Mouse (Mus musculus) C2C12 (cell line): ENCODE results near the gene Irf1.

Experiments used
- CEBPB ChIP-seq: IDR thresholded peaks from one replicate; pipeline ENCODE4 v1.6.1; 2011; ENCODE audit warnings: low read depth, mild to moderate bottlenecking, control low read depth, moderate library complexity
- CTCF ChIP-seq: IDR thresholded peaks from one replicate; pipeline ENCODE4 v1.5.1; 2011; ENCODE audit not compliant: control insufficient read depth, insufficient read depth, insufficient read length
- FOSL1 ChIP-seq: IDR thresholded peaks from one replicate; pipeline ENCODE4 v1.8.0; 2011; ENCODE audit warnings: mild to moderate bottlenecking, low read length; ENCODE audit not compliant: poor library complexity, insufficient read depth, severe bottlenecking
- MAX ChIP-seq: IDR thresholded peaks from one replicate; pipeline ENCODE4 v1.6.1; 2011; ENCODE audit warnings: mild to moderate bottlenecking, control low read depth
- MYOD1 ChIP-seq: IDR thresholded peaks from one replicate; pipeline ENCODE4 v1.6.1; 2011; ENCODE audit warnings: low read depth; ENCODE audit not compliant: control insufficient read depth, insufficient read length
- MYOG ChIP-seq: IDR thresholded peaks from one replicate; pipeline ENCODE4 v1.6.1; 2011; ENCODE audit not compliant: control insufficient read depth, insufficient read length; ENCODE audit errors: extremely low read depth
- USF1 ChIP-seq: IDR thresholded peaks from one replicate; pipeline ENCODE4 v1.6.1; 2011; ENCODE audit warnings: low read depth, mild to moderate bottlenecking, control low read depth, moderate library complexity

DNA sequence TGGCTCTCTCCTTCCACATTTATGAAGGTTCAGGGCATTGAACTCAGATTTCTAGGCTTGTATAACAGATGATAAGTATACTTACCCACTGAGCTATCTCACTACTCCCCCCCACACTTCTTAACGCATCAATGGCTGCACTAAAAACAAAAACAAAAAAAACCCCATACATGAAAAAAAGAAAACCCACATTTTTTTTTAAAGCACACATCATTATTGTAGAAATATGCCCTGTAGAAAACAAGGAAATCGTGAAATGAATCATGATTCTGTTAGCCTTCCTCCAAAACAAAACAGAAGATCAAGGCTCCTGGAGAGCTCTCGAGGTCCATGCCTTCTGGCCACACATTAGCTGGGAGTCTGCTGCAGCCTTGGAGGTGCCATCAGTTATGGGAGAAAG is 41.5 kb downstream of the Irf1 start:
- TF ChIP-seq USF1 (no peak), CTCF (no peak), MAX (no peak), FOSL1 (no peak), MYOD1 (no peak), MYOG (no peak), CEBPB (no peak)
